Mouse (Mus musculus): ENCODE measurements around the gene Mpc2.

Gene Mpc2

DNA sequence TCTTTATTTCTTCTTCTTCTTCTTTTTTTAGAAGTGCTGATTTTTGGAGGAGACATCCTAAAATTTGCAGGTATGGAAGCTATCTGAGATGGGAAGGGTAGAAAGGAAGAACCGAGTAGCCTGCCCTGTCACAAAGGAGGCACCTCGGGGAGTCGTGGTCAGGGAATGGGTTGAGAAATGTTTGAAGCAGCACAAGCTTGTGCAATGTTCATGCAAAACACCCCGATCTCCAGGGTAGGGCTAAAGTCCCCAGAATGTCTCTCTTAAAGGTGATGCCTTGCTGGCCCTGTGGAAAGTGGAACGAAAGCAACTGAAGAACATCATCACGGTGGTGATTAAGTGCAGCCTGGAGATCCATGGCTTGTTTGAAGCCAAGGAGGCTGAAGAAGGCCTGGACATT is 45.9 kb downstream of the Mpc2 start:
- no peak for DNase-seq (ENCODE audit: low spot score)

DNA sequence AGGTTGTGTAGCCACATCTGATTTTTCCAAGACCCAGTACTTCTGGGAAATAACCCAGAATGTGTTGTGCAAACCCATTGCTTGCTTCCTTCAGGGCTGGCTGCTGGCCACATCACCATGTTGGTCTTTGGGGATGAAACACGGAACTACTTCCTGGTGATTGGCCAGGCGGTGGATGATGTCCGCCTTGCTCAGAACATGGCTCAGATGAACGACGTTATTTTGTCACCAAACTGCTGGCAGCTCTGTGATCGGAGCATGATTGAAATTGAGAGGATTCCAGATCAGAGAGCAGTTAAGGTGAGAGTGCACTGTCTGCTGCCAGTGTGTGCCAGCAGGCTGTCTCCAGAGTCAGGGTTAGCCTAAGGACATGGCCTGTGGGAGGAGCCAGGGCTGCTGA is 49.7 kb downstream of the Mpc2 start:
- DNase-seq (ENCODE audit: low spot score) = peak; percentile 5

DNA sequence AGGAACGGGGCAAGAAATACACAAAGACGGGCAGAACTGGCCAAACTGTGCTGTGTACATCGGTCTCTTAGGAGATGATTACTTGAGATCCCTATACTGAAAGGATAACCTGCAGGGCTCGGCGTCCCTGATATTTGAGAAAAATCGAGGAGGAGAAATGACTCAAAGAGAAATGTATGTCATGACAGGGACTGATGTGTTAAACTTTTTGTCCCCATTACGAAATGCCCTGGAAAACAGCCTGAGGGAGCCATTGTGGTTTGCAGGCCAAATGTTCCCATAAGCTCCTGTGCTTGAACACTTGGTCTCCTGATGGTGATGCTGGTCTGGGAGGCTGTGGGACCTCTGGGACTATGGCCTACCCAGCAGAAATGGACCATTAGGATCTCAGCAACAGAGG is 60.3 kb downstream of the Mpc2 start:
- DNase-seq (ENCODE audit: low spot score) = no peak

All from ovary, postnatal 14 days (tissue).